Mouse (Mus musculus) adrenal gland, postnatal 4 days (tissue): ENCODE data around the gene Dlg2. TPM values are rescaled to one million over a fixed set of nuclear protein-coding genes. Genes with fewer than 3 reads are reported as not detected.
A peak's percentile ranks its signal among the peaks of the same experiment; 100 is the strongest.

Experiments
- DNase-seq, 2 experiments: peaks; one replicate each; pipeline ENCODE4 v3.0.0; 2021 to 2022; ENCODE audit warnings: low spot score in 2 of 2, mixed read lengths in 2 of 2
- total RNA-seq, 2 experiments: library from RNA; stranded (reverse); gene quantifications; 2 replicates each; pipeline ENCODE4 v1.2.3; 2021

Gene Dlg2
- total RNA-seq, 2 experiments from 2014 or later = 82.3 to 86.9 TPM

GRCm38 (mm10) chr7:92040785-92041411 lies 1564.4 kb downstream of the Dlg2 start:
- DNase-seq = no peak

- DNase-seq = no peak
Measured at GRCm38 (mm10) chr7:92044966-92045365, 1568.5 kb downstream of the Dlg2 start.

DNA sequence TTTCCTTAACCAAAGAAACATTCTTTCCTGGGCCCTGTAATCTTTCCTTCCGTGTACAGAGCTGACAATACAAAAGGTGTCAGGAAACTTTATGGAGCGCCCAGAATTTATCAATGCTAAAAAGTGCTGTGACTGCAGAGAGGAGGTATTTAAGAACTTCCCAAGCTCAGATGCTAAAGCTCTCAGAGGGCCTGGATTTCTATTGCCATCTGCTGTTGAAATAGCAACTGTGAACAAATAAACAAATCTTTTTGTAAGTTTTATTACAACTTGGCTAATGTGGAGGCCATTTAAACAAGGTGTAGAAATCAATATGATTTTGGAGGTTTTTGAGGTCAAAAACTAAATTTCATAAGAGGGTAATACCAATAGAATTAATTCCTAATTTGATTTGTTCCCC lies 1570.8 kb downstream of the Dlg2 start:
- DNase-seq = no peak

GRCm38 (mm10) chr7:92048876-92049275 lies 1572.4 kb downstream of the Dlg2 start:
- DNase-seq = no peak

DNA sequence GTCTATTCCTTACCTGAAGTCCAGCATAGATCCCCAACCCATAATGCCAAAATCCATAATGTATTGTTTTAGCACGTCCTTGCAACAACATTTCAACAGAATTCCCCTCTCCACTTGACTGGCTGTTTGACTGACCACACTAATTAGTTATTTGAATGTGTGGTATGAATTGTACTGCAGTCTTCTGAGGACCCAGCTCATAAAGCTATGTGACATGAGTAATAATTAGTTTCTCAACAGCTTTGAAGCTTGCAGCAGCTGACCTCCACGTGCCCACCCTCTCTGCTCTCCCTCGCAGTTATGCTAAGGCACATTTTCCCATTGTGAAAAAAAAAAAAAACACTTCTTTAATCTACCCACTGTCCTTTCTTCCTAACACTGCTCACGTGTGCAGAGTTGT lies 1590.4 kb downstream of the Dlg2 start:
- no peak for DNase-seq

DNA sequence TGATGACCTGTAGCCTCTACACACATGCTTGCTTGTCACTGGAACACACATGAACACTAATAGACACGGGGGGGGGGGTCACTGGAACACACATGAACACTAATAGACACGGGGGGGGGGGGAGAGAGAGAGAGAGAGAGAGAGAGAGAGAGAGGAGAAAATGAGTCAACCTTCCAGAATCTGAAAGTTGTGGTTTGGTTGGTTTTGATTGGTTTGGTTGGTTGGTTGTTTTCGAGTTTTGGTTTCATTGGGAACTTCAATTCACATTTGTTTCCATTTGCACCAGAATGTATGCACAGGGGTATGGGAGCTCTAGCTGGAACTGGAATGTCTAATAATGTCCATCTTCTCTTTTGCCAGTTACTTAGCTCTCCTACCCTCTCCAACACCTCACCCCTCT lies 1611.0 kb downstream of the Dlg2 start:
- DNase-seq = no peak

GRCm38 (mm10) chr7:92093860-92094259 lies 1617.4 kb downstream of the Dlg2 start:
- peak in 1 of 2 experiments; percentile 44 for DNase-seq

GRCm38 (mm10) chr7:92095198-92095597 lies 1618.7 kb downstream of the Dlg2 start:
- DNase-seq = no peak

DNA sequence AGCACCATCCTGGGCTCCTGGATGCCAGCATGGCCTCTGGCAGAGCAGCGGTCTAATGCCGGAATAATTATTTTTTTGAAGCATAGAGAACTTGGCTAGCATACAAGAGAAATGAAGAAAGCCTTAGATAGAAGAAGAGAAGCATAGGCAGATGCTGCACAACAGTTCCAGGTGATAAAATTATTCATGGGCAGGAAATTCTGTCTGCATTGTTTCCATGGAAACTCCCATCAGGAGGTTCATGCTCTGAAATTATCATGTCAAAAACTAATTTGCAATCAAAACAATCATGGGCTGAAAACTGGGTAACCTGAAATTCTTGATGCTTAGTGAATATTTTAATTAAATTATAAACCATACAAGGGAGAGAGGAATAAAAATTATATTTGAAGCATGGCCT lies 1624.4 kb downstream of the Dlg2 start:
- DNase-seq = no peak

DNA sequence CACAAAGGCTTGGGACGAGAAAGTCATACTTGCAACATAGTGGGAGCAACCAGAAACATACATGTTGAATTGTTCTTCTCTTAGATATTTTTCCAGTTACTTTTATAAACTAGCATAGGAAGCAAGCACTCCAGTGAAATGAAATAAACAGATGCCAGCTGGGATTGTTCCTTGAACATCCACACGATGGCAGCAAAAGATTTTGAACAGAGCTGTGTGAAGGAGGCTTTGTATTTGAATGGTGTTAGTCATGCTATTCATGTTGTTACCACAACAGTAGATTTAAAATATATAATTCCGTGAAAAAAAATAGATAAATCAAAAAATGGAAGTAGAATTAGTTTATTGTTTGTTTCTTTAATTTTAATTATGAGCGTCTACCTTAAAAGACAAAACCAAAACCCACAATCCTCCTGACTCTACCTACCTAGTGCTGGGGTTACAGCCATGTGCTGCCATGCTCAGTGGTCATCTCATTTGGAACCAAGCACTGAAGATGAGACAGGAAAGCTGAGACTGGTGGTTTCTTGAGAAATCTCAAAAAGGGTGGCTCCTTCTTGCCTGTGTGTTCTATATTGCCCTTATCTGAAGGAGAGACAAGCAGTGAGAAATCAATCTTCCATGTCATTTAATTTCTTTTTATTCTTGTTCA lies 1626.5 kb downstream of the Dlg2 start:
- no peak for DNase-seq

- no peak for DNase-seq
Measured at GRCm38 (mm10) chr7:92105477-92105876, 1629.0 kb downstream of the Dlg2 start.

DNA sequence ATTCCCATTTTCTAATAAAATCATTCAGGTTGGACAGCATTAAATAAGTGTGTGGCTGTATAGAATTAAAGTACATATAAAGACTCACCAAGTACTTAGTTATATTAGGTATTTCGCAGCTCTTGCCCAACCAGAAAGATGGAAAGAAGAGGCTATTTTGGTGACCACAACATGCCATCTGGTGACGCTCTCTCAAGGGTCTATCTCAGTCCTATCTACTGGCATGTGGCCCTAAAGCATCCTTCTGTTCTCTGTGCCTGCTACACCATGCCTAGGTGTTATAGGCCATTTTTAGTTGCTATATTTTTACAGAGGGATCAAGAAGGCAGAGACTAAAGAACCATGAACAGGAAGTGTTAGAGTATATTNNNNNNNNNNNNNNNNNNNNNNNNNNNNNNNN lies 1629.5 kb downstream of the Dlg2 start:
- DNase-seq = no peak

- no peak for DNase-seq
Measured at GRCm38 (mm10) chr7:92113065-92113464, 1636.6 kb downstream of the Dlg2 start.

GRCm38 (mm10) chr7:92115237-92115871 lies 1638.9 kb downstream of the Dlg2 start:
- DNase-seq = no peak

- DNase-seq = no peak
Measured at GRCm38 (mm10) chr7:92123276-92123675, 1646.8 kb downstream of the Dlg2 start.

GRCm38 (mm10) chr7:92125886-92126285 lies 1649.4 kb downstream of the Dlg2 start:
- DNase-seq = no peak

- no peak for DNase-seq
Measured at GRCm38 (mm10) chr7:92134301-92134700, 1657.8 kb downstream of the Dlg2 start.

DNA sequence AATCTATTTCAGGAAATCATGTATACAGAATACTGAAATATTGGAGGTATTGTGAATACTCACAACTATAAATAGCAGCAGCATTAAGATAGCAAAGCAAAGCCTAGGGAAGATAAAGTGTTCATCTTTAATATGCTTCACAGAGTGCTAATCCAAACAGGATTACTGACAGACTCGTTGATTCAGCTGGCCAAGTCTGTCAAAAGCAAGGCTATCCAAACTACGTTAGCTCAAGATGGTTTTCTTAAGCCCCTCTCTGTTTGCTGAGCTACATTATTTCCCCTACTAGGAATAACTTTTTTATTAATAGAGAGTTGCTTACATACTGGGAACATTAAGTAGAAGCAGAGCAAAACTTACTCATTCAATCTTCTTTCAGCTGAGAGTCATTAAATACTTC lies 1659.2 kb downstream of the Dlg2 start:
- DNase-seq = no peak

DNA sequence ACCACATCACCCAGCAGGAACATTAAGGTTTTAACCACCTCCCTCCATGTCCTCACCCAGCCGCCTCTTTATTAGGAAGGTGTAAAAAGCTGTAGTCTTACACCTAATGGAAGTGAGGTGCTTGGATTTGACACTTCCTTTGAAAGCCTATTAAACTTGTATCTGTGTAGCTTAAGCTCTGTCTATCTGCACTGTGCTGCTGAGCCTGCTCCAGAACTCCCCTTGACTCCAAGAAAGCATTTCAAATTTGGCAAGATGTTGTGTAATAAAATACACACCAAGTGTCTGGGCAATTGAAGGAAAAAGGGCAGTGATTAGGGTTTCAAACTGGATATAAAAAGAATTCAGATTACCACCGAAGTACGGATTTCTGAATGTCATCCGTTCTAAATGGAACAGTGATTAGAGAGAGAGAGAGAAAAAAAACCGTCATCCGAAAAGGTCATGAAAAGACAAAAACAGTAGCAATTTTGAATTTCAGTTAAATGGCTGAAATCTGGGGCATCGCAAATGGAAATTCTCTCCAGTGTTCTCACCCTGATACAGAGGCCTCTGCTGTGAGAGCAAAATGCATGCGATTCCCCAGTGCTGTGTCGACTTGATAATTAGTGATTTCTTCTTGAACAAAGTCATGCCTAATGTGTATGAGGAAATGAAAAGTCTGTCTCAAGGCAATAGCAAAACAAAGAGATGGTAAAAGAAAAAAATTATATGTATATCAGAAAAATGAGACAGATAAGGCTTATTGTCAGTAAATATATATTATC lies 1663.8 kb downstream of the Dlg2 start:
- no peak for DNase-seq

GRCm38 (mm10) chr7:92147499-92147898 lies 1671.0 kb downstream of the Dlg2 start:
- DNase-seq = no peak

- no peak for DNase-seq
Measured at GRCm38 (mm10) chr7:92150768-92151167, 1674.3 kb downstream of the Dlg2 start.

DNA sequence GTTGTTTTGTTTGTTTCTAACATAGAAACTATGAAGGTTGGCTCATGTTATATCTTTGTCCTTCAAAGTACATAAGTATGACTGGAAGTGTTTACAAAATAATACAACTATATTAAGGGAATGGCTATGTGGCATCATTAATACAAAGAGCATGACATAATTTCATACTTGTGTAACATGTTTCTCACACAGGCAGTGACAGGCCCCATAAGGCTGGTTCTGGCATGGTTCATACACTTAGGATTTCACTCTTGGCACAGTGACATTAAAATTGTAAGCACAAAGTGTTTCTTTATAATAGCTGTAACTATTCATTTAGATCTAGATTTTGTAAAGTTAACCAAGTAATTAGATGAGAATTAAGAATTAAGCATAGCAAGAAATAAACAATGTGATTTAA lies 1678.1 kb downstream of the Dlg2 start:
- no peak for DNase-seq
